Mouse (Mus musculus) lung, postnatal 10 days (tissue): Measurements from ENCODE around the gene Dennd5a.
A peak's percentile ranks its signal among the peaks of the same experiment; 100 is the strongest.
"Not testable (repeated sequence)": the region's sequence is repeated elsewhere in the genome, so short reads cannot be mapped to it uniquely, and the experiment has no call there.

Source experiments
- DNase-seq: peaks from one replicate; pipeline ENCODE4 v3.0.0; 2021

The Dennd5a gene

DNA sequence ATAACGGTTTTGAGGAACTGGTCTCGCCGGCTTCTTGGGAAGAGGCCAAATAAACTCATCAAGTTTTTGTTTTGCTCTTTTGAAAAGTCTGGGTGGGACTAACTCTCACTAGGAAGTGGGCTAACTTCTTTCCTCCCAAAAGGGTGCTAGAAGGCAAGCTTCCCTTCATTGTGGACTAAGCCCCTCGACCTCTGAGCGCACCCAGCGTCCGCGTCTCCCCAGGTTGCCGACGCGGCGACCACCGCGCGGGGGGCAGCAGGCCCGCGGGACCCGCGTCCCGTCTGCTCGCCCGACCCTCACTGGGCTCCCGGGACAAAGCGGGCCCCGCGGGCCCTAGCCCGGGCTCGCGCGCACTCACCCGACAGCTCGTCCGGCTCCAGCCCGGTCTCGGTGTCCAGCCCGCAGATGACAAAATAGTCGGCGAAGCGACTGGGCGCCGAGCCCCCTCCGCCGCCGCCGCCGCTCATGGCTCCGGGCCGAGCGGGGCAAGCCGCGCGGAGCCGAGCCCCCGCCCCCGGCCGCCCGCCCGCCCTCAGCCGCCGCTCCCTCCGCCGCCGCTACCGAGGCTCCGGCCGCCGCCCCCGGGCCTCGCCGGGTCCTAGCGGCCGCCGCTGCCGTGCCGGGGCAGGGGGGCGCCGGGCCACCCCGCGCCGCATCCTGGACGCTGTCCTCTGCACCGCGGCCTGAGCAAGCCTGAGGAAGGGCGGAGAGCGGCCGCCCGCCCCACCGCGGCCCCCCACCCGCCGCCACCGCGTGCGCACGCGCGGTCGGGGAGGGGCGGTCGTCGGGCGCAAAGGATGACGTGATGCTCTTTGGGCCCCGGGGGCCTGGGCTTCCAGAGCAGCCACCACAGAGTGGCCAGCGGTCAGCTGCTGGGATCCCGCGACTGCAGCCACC is at the start of gene Dennd5a:
TSS of gene Dennd5a (minus strand) at position 755 of the 897 bp plus-strand sequence.
- peak; percentile 86 for DNase-seq

DNA sequence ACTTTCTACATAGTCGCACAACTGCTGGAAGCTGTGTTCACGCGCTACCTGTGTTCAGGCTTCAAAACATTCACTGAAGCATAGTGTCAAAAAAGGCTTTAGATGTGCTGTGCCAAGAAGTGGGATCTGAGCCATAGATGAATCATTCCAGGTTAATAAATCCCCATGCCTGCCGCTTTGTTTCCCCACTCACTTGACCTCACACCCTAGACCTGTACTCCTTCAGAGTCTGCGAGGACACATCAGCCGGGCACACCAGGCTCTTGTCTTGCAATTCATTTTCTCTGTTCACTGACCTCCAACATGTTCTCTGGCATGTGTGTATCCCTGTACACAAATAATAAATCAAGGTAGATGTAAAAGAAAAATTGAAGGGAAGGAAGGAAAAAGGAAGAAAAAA is 48.8 kb upstream of the Dennd5a start:
- DNase-seq: no peak

DNA sequence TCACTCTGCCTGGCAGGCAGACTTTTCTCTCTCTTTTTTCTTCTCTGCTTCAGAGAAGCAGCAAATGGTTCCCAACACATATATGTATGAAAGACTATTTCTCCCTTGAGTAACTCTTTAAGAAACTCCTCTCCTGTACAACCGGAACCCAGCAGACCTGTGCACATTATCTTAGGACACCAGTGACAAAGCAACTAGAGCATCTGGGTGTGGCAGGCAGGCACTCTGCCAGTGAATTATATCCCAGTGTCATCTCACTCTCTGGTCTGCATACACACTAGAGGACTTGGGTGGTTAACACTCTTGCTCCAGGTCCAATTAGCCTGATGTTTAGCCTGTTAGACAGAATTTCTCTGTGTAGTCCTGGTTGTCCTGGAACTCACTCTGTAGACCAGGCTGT is 48.2 kb upstream of the Dennd5a start:
- DNase-seq: no peak

DNA sequence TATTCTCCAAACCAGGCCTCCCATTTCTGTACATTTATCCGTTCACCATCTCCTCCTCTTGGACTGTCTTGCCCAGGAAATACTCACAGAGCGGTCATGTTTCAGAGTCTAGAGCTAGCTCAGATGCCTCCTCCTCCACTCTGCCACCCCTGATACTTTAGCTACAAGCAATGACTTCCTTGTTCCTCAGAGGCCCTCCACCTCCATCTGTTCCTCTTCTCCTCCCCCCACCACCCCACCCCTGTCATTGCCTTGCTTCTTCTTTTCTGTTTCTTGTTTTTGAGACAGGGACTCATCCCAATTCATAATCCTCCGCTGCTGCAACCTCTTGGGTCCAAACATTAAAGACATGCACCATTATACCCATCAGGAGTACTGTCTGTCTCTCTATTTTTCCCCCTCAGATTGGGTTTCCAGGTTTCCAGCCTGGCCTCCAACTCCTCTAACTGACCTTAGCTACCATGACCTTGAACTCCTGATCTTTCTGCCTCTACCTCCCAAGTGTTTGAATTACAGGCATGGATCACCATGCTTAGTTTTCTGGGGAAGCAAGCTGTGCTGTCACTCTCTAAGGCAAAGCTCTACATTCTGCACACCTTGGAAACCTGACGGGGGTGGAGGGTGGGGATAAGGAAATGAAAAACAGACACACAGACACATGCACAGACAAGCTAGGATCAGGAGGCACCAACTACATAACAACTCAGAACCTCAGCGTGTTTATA is 46.4 kb upstream of the Dennd5a start:
- DNase-seq: no peak

DNA sequence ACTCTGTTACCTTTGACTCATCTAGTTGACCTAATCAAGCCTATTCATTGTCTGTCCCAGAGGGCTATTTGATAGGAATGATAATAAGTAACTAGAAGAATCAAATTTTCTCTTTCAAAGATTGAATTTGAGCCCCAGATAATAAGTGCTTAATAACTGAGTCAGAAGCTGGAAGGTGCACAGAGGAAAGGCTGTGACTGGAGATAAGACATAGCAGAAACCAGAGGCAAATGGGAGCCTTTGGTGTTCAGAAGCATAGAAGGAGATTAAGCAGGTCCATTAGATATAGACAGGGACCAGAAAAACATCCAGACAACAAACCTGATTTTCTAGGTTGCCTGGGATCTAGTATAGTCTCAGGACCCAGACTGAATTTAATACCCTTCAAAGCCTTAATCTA is 45.7 kb upstream of the Dennd5a start:
- DNase-seq: no peak

DNA sequence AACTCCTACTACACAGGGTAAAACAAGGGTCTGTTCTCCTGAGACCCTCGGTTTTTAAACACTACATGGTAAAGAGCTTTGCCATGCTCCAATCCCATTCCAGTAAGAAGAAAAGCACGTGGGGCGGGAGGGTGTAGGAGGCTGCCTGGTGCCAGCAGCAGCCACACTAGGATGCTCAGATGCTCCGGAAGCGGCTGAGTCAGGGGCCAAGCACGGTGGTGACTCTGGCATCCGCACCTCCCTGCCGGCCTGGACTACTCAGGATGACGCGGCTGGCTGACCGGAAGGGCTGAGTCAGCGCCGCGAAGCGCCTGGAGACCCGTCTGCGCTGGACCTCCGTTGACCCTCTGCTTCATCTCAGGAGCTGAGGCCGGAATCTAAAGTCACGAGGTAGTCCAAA is 42.7 kb upstream of the Dennd5a start:
- peak; percentile 71 for DNase-seq

DNA sequence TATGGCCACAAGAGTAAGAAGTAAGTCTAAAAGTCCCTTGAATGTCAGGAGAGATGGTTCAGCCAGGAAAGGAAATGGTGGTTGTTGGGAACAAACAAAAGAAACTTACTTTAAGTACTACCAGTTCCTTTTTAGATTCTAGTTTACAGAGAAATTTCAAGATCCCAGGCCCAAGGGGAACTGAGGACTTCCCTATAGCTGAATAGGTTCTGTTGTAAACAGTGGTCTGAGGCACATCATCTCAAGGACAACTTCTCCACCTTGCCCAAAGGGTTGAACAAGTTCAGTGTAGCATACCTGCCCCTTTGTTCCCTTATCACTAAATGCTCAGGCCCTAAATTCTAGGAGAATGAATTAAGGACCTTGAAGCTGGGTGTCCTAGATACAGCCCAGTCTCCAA is 41.8 kb upstream of the Dennd5a start:
- DNase-seq: no peak

DNA sequence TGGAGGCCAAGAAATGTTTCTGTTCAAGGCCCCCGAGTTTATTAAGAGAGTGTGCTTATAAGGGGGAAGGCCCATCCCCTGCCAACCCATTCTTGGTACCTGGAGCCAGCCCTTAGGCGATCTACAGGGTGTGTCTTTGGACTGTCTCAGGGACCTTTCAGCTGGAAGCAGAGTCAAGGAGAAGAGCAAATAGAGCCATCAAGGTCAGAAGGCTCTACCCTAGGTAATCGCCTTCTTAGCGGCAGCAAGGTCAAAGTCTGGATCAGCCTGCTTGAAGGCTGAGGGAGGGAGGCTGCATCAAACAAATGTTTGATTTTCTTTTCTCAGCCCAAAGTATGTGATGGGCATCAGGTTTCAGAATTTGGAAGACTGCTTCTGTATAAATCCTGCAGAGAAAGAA is 38.1 kb upstream of the Dennd5a start:
- DNase-seq: no peak

DNA sequence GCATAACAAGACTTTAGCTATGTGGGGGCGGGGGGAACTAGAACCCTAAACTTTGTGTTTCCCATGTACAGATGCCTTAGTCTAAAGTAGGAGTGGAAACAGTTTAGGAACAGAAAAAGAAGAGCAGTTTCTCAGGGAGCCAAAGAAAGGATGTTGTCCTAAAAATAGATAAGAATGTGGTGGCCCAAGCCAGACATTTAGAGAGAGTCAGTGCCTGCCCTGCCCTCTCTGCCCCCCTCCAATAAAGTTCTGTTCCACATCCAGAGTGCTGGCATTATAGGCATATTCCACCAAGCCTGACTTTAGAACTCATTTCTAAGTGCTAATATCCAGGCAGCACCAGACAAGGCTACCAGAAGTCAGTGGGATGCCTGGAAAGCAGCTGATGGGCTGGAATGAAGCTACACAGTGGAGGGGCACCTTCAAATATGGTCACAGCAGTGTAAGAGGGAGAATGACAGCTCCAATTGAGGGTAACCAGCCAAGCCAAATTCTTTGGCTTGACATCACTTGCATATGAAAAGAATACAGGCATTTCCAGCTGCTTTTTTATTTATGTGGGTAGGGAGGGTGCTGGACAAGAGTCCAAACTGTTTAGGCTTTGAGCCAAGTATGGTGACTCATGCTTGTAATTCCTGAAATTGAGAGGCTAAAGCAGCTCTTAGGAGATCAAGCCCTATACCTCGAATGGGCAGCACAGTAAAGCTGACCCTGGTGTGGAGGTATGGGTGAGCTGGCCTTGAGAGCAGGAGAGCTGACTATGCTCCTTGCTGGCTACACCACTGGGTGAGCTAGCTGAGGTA is 33.1 kb upstream of the Dennd5a start:
- DNase-seq: peak; percentile 85

DNA sequence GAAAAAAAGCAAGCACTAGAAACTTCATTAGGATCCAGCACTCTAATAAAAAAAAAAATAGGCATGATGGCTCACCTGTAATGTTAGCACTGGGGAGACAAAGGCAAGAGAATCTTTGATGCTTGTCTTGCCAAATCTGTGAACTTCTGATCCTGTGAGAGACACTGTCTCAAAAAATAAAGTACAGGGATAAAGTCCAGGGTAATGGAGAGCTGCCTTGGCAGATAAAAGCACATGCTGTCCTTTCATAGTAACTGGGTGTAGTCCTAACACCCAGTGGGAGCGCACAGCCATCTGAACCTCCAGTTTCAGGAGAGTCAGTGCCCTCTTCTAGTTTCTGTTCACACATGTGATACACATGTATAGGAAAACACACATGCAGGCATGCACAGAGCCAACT is 31.0 kb upstream of the Dennd5a start:
- DNase-seq: no peak

DNA sequence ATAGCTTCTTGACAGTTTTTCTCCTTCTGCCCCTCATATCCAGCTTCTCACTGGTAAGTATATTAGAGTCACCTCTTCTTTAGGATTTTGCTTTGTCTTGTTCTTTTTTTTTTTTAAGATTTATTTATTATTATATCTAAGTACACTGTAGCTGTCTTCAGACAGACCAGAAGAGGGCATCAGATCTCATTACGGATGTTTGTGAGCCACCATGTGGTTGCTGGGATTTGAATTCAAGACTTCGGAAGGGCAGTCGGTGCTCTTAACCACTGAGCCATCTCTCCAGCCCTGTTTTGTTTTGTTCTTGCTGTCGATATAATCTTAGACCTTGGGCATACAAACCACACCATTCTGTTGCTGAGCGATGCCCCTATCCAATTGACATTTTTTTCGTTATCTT is 26.5 kb upstream of the Dennd5a start, which contains the start of gene Tmem41b:
TSS of gene Tmem41b (minus strand) at position 155 of the 400 bp plus-strand sequence.
- DNase-seq: peak; percentile 30

DNA sequence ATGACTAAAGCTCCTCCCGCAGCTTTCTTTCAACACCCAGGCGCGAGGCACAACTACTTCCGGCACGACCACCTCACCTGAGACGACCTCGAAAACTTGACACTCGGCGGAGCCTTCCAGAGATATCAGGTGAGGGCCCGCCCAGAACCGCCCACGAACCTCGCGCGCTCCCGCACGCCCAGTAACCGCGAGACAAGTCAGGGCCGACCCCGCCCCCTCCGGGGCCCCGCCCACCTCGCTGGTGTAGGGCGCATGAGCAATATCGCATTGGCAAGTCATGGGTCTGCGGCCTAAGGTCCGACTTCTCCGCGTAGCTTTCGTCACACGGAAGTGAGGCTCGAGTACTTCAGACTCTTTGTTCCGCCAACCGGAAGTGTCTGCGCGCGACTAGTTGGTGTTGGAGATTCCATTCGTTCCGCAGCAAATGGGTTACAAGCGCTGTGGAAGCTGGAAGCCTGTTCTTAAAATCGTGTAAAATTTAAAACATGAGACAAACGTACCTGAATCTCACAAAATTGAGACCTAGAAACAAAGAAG is 25.9 kb upstream of the Dennd5a start:
- peak; percentile 100 for DNase-seq

DNA sequence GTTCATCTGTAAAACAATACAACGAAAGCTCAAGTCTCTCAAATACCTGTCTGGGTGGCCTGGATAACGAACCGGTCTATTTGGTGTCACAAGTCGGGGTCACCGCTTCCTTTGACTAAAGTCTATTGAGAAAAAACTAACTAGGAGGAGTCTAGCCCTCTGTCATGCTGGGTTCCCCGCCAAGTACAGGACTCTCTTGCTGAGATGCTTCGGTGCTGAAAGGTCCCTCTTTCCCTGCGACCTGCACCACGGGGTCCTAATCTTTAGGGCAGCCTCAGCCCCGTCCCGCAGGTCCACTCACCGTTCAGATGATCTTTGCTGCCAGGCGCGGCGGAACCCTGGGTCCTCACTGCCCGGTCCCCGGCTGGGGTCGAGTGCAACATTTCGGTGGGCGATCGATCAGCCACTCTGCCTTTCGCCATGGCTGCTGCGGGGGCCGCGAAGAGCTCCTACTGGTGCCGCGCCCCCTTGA is 25.4 kb upstream of the Dennd5a start:
- no peak for DNase-seq

DNA sequence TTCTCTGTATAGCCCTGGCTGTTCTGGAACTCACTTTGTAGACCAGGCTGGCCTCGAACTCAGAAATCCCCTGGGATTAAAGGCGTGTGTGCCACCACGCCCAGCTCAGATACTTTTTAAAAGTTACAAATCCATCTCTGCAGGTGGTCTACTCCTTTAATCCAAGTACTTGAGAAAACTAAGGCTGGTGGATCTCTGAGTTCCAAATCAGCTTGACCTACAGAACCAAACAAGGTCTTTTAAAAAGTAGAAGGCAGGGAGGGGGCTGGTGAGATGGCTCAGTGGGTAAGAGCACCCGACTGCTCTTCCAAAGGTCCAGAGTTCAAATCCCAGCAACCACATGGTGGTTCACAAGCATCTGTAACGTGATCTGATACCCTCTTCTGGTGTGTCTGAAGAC is 24.3 kb upstream of the Dennd5a start:
- not testable (repeated sequence) for DNase-seq

DNA sequence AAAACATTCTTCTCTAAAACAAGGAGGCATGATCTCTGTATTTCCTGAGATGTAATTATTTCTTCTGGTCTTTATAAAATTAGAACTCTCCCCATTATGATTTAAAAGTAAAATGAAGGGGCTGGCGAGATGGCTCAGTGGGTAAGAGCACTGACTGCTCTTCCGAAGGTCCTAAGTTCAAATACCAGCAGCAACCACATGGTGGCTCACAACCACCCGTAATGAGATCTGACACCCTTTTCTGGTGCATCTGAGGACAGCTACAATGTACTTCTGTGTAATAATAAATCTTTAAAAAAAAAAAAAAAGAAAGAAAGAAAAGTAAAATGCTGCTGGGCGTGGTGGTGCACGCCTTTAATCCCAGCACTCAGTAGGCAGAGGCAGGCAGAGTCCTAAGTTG is 16.9 kb upstream of the Dennd5a start:
- peak; percentile 42 for DNase-seq

DNA sequence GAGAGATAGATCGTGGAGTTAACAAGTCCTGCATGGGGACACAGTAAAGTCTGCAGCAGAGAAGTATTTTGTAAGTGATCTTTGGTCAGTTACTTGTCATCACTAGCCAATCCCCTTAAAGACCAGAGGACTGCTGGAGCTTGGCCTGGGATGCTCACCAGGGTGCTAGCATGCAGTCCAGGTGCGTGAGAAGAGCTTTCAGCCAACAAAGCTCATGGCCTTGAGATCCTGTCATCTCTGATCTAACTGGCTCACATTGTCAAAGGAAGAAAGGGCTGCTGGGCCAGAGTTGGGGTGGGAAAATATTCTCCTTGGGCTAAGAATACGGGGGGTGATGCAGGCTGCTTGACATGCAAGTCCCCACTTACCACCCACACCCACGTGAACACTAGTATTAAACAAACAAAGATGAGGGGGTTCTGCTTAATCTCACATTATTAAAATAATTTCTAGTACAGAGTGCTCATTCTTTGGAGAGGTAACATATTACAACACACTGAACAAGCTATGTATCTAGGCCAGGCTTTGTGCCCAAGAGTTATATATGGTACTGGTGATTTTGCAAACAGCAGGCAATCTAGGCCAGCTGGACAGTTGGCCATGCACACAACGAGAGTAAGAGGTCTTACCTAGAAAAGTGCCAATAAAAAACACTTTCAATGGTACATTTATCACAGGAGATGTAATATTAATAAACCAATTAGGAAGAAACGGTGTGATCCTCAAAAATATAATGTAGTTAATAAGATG is 15.9 kb upstream of the Dennd5a start:
- no peak for DNase-seq

DNA sequence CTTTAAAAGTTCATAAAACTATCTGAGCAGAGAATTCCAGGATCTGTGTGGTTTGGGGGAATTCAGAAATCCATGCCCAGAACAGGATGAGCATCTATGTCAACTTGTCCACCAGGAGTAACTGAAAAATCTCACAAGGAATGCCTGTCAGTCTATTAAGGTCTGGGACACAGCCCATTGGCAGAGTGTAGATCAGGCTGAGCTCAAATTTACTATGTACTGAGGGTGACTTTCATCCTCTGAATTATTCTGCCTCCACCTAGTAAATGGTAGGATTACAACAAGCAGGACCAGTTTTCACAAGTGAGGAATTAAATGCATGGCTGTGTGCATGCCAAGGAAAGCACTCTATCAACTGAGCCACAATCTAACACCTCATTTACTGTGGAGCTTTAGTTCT is 9.3 kb upstream of the Dennd5a start:
- DNase-seq: no peak

DNA sequence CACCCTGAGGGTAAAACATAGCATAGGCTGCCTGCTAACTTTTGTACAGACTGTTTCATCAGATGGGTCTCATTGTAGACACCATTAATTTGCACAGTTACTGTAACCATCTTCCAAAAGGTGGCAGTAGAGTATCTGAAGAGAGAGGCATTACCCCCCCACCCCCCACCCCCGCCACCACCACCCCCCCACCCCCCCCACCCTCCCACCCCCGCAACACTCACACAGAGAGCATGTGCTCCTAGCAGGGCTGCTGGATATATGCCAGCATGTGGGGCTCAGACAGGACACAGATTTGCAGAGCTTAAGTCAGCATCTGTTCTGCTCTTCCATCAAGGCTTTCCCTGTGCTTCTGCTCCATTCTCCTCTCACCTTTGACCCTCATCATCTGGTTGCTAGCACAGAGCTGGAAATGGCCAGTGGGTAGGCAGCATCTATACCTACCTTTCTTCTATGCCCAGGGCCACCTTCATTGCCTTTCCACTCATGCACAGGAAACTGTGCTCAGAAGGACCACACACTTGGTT is 8.7 kb upstream of the Dennd5a start:
- DNase-seq: peak; percentile 75

DNA sequence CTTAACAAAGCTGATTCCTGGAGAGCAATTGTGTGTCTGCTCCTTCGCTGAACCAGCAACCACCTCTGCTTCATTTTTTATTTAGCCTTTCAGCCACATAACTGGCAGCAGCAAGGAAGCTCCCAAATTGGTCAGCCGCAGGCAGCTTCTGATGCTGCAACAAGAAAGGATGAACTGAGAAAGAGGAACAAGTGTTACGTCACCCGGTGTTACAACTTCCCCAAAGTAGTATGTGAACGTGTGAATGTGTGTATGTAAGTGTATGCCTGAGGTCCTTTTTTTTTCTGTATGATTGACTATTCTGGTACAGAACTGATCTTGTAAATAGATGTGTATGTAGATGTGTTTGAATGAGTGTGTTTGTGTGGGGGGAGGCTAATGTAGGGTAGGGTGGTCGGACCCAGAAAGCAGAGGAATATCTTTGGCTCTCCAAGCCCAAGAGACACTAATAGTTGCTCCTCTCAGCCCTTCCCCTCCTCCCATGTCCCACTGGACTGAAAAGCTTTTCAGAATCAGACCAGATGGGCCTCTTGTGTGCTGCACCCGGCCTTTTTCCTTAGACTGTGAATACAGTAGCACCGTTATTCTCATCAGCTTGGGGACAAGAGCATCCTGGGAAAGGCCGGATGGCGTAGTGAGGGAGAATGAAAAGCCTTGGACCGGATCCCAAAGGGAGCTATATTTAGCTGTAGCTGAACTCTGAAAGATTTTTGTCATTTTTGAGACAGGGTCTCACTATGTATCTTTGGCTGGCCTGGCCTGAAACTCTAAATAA is 7.7 kb upstream of the Dennd5a start:
- DNase-seq: peak; percentile 55

DNA sequence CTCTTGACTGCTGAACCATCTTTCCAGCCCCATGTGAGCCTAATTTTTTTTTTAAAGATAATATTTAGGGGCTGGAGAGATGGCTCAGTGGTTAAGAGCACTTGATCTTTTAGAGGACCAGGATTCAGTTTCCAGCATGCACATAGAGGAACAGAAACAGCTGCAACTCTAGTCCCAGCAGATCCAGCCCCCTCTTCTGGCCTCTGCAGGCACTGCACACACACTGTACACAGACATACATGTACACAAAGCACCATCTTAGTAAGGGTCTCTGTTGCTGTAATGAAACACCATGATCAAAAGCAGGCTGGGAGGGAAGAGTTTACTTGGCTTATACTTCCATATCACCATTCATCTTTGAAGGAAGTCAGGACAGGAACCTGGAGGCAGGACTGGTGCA is 5.4 kb upstream of the Dennd5a start:
- DNase-seq: no peak

DNA sequence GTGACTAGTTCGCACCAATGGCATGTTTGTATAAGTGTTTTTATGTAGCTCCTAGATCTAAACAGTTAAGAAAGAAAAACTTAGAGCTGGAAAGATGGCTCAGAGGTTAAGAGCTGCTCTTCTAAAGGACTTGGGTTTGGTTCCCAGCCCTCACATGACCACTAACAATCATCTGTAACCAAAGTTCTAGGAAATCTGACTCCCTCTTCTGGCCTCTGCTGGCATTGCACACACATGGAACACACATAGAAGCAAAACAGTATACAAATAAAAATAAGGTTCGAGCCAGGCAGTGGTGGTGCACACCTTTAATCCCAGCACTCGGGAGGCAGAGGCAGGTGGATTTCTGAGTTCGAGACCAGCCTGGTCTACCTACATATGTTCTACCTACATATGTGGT is 3.4 kb upstream of the Dennd5a start:
- no peak for DNase-seq
